Mouse (Mus musculus) heart, adult 2 months (tissue): ENCODE measurements at regions not wholly inside any gene's neighbourhood (a gene's known extent, or its start where the extent isn't known, plus 50 kb on each side); places are given as distances from the start of the nearest gene placed in this dataset.

ENCODE experiments used
- DNase-seq, 2 experiments: peaks; one replicate each; pipeline ENCODE4 v3.0.0; 2021
- H3K27ac ChIP-seq: fragments of 200-600 bp; 2 replicates; pipeline ENCODE4 v1.8.1; 2022
- H3K27me3 ChIP-seq: fragments of 200-500 bp; 2 replicates; pipeline ENCODE4 v1.6.1; 2012; ENCODE audit warnings: mild to moderate bottlenecking, low read length, inconsistent platforms, mixed read lengths; ENCODE audit not compliant: control insufficient read depth, insufficient read depth
- H3K36me3 ChIP-seq: fragments of 200-500 bp; 2 replicates; pipeline ENCODE4 v1.6.1; 2012; ENCODE audit warnings: low read length, inconsistent platforms; ENCODE audit not compliant: control insufficient read depth, insufficient read depth
- H3K4me1 ChIP-seq: fragments of 200-500 bp; 2 replicates; pipeline ENCODE4 v1.6.1; 2011; ENCODE audit warnings: low read length; ENCODE audit not compliant: control insufficient read depth, insufficient read depth
- H3K4me3 ChIP-seq: fragments of 200-600 bp; 2 replicates; pipeline ENCODE4 v1.8.1; 2022
- H3K79me2 ChIP-seq: fragments of 200-500 bp; replicated peaks from 2 replicates; pipeline ENCODE4 v1.6.1; 2012; ENCODE audit warnings: mild to moderate bottlenecking, inconsistent platforms, low read length, moderate library complexity, mixed read lengths; ENCODE audit not compliant: control insufficient read depth, insufficient read depth
- H3K9ac ChIP-seq: fragments of 200-500 bp; 2 replicates; pipeline ENCODE4 v1.6.1; 2012; ENCODE audit warnings: low read depth, mild to moderate bottlenecking, control low read depth, inconsistent platforms, low read length, mixed read lengths
- CTCF ChIP-seq: fragments of 200-600 bp; IDR thresholded peaks from 2 replicates; pipeline ENCODE4 v1.8.1; 2022; ENCODE audit warnings: antibody characterized with exemption, mild to moderate bottlenecking, moderate library complexity
- EP300 ChIP-seq: fragments of 200-500 bp; IDR thresholded peaks from 2 replicates; pipeline ENCODE4 v1.6.1; 2011; ENCODE audit warnings: low read depth, low read length, control low read depth; ENCODE audit not compliant: insufficient read depth
- POLR2A ChIP-seq: fragments of 200-500 bp; IDR thresholded peaks from 2 replicates; pipeline ENCODE4 v1.6.1; 2011; ENCODE audit warnings: mild to moderate bottlenecking, low read depth, low read length, control low read depth; ENCODE audit not compliant: insufficient read depth
- WGBS: fragments of 180-500 bp; shearing (Covaris S2); methylation state at CpG from one replicate; pipeline ENCODE4 v1.1.7; 2018; 5-methylcytosine and 5-hydroxymethylcytosine counted together
- intact Hi-C: fragments of 180-260 bp; cut with DNase I; formaldehyde crosslinking; loops from one replicate; pipeline ENCODE4 v1.15.1; 2025

- no peaks in the 10 kb centered on the region for H3K27me3 ChIP-seq
- H3K4me3 ChIP-seq, result no peak overlapping the region
- TF ChIP-seq EP300 (no peak), CTCF (no peak), POLR2A (no peak)
- DNase-seq, result no peak
- H3K79me2 ChIP-seq, result no peaks in the 10 kb centered on the region
- no peaks in the 10 kb centered on the region for H3K36me3 ChIP-seq
- H3K27ac ChIP-seq, result no peak overlapping the region
- 44% methylated on average over 2 of the region's 2 CpGs for WGBS
- H3K9ac ChIP-seq, result no peak overlapping the region
- H3K4me1 ChIP-seq, result no peaks in the 10 kb centered on the region
- intact Hi-C loops, result no loop called here
These were observed 62.8 kb upstream of the Cacna2d3 start for GRCm38 (mm10) chr14:29784506-29784905.

GRCm38 (mm10) chr14:29786431-29786830 is 64.8 kb upstream of the Cacna2d3 start:
- no peak for TF ChIP-seq POLR2A
- no peak for TF ChIP-seq EP300
- no peak for TF ChIP-seq CTCF
- H3K36me3 ChIP-seq, result no peaks in the 10 kb centered on the region
- H3K79me2 ChIP-seq, result no peaks in the 10 kb centered on the region
- H3K4me1 ChIP-seq, result no peaks in the 10 kb centered on the region
- no peaks in the 10 kb centered on the region for H3K27me3 ChIP-seq
- H3K9ac ChIP-seq, result no peak overlapping the region
- 72% methylated on average over 3 of the region's 3 CpGs for WGBS
- H3K27ac ChIP-seq, result no peak overlapping the region
- intact Hi-C loops, result no loop called here
- no peak overlapping the region for H3K4me3 ChIP-seq
- DNase-seq, result no peak

GRCm38 (mm10) chr14:29787796-29788195 is 66.1 kb upstream of the Cacna2d3 start:
- H3K4me1 ChIP-seq, result no peaks in the 10 kb centered on the region
- no peaks in the 10 kb centered on the region for H3K79me2 ChIP-seq

GRCm38 (mm10) chr14:29788351-29788750 is 66.7 kb upstream of the Cacna2d3 start:
- Histone ChIP-seq H3K27ac (no peak overlapping the region), H3K9ac (no peak overlapping the region), H3K4me3 (no peak overlapping the region), H3K4me1 (no peaks in the 10 kb centered on the region), H3K79me2 (no peaks in the 10 kb centered on the region), H3K27me3 (no peaks in the 10 kb centered on the region), H3K36me3 (no peaks in the 10 kb centered on the region)
- no peak for DNase-seq
- 90% methylated on average over 7 of the region's 7 CpGs for WGBS
- intact Hi-C loops, result no loop called here
- no peak for TF ChIP-seq EP300
- no peak for TF ChIP-seq POLR2A
- no peak for TF ChIP-seq CTCF

More at GRCm38 (mm10) chr14:29787796-29788195, 66.1 kb upstream of the Cacna2d3 start:
- no peak overlapping the region for H3K27ac ChIP-seq
- intact Hi-C loops, result no loop called here
- DNase-seq, result no peak
- TF ChIP-seq POLR2A (no peak), EP300 (no peak), CTCF (no peak)
- no peaks in the 10 kb centered on the region for H3K36me3 ChIP-seq
- WGBS, result 92% methylated on average over 7 of the region's 7 CpGs
- H3K9ac ChIP-seq, result no peak overlapping the region
- H3K4me3 ChIP-seq, result no peak overlapping the region
- no peaks in the 10 kb centered on the region for H3K27me3 ChIP-seq

- H3K27me3 ChIP-seq, result no peaks in the 10 kb centered on the region; the same call in 1 of the 2 replicates
- H3K36me3 ChIP-seq, result no peaks in the 10 kb centered on the region
- 40% methylated on average over 2 of the region's 2 CpGs for WGBS
- no peak for DNase-seq
- intact Hi-C loops, result no loop called here
- H3K4me3 ChIP-seq, result no peak overlapping the region
- H3K9ac ChIP-seq, result no peak overlapping the region
- TF ChIP-seq CTCF (no peak), EP300 (no peak), POLR2A (no peak)
- no peaks in the 10 kb centered on the region for H3K4me1 ChIP-seq
- no peaks in the 10 kb centered on the region for H3K79me2 ChIP-seq
- no peak overlapping the region for H3K27ac ChIP-seq
These were observed 73.7 kb upstream of the Cacna2d3 start for GRCm38 (mm10) chr14:29795325-29795724.

DNA sequence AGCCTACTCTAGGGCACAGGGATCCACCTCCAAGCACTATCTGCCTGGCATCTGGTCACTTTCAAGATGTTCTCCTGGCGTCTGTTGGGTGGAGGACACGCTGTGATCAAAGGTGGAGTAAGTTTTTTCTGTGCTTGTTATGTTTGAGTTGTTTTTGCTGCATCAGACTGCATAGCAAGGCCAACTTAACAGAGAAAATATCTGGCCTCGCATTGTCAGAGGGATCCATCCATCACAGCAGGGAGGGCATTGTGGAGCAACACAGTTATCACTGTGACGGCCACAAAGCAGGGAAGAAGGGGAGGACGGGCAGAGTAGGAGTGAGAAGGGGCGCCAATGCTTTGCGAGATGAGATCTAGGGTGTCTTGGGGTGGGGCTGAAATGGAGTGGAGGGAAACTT is 74.7 kb upstream of the Cacna2d3 start:
- H3K79me2 ChIP-seq, result no peaks in the 10 kb centered on the region
- H3K36me3 ChIP-seq, result no peaks in the 10 kb centered on the region
- intact Hi-C loops, result no loop called here
- H3K9ac ChIP-seq, result no peak overlapping the region
- 66% methylated on average over 7 of the region's 7 CpGs for WGBS
- no peaks in the 10 kb centered on the region for H3K4me1 ChIP-seq
- H3K27me3 ChIP-seq, result no peaks in the 10 kb centered on the region; the same call in 1 of the 2 replicates
- H3K4me3 ChIP-seq, result no peak overlapping the region
- no peak for DNase-seq
- no peak overlapping the region for H3K27ac ChIP-seq
- TF ChIP-seq EP300, result no peak
- no peak for TF ChIP-seq CTCF
- no peak for TF ChIP-seq POLR2A

- DNase-seq, result no peak
- no peaks in the 10 kb centered on the region for H3K79me2 ChIP-seq
- H3K4me1 ChIP-seq, result no peaks in the 10 kb centered on the region
- no peak overlapping the region for H3K4me3 ChIP-seq
- no peak overlapping the region for H3K9ac ChIP-seq
- TF ChIP-seq EP300 (no peak), CTCF (no peak), POLR2A (no peak)
- WGBS, result 74% methylated on average over 13 of the region's 13 CpGs
- H3K27ac ChIP-seq, result no peak overlapping the region
- intact Hi-C loops, result no loop called here
- H3K36me3 ChIP-seq, result no peaks in the 10 kb centered on the region
- no peaks in the 10 kb centered on the region; the same call in 1 of the 2 replicates for H3K27me3 ChIP-seq
These were observed 78.2 kb upstream of the Cacna2d3 start for GRCm38 (mm10) chr14:29799852-29800251.
